Mouse (Mus musculus) adrenal gland, postnatal 0 days (tissue): ENCODE data around the gene Mea1. TPM values are rescaled to one million over a fixed set of nuclear protein-coding genes. Genes with fewer than 3 reads are reported as not detected.

ENCODE experiments used
- polyA plus RNA-seq: library from polyadenylated mRNA; unstranded; fragments of >200 nt; fragmentation: Nextera tagmentation; extraction: Ambion mirVana; gene quantifications from 2 replicates; pipeline ENCODE4 v1.2.1, GENCODE M21; 2015

The Mea1 gene
- 148 and 198 TPM in 2 replicates for polyA plus RNA-seq

DNA sequence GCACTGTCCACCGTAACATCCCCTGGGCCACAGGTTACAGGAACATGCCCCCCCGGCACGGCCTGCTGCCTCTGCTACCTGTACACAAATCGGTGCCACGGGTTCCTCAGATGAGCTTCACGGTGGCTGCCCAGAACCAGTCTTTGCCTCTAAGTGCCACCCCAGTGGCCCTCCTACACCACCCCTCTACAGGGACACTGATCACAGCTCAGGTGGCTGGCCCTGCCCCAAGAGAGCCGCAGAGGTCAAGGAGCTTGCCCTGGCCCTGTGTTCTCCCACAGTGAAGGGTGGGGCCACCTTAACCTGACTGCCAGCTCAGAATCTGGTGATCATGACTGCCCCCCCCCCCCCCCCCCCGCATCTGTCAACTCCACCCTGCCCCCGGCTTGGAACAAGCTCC is at the start of gene Mea1:
TSS of gene Mea1 (plus strand) at position 378 of the 400 bp plus-strand sequence.

DNA sequence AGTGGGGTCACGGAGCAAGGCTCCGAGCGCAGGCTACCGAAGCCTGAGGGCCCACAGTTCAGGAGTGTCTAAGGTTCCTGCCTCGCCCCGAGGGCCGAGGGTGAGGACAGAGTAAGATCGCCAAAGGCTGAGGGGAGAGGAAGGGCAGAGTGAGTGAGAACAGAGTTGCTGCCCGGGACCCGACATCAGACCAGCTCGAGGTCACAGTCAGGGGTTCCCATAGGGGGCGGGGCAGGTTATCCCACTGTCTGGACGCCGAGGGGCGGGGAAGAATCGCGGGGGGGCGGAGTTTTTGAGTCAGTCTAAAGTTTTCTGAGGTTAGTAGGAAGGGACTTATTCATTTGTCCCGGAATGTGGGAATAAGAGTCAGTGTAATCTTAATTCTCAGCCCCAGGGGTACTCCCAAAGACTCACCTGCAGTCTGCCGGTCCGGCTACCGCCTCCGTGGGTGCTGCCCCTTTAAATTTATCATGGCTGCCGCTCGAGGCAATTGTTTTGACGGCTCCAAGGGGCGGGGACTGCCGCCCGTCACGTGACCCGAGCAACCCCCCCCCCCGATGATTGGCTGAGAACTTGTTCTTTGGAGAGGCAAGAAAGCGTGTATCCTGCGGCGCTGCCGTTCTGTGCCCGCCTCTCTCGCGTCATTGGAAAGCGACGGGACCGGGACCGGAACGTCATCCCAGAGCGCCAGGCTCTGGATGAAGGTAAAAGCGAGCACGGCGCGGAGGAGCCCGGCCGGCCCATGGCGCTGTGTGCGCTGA is 32.9 kb upstream of the Mea1 start, which contains the start of the genes Klc4 and Mrpl2:
TSS of gene Klc4 (minus strand) at position 462 of the 761 bp plus-strand sequence.
TSS of gene Mrpl2 (plus strand) at position 669 of the 761 bp plus-strand sequence.

DNA sequence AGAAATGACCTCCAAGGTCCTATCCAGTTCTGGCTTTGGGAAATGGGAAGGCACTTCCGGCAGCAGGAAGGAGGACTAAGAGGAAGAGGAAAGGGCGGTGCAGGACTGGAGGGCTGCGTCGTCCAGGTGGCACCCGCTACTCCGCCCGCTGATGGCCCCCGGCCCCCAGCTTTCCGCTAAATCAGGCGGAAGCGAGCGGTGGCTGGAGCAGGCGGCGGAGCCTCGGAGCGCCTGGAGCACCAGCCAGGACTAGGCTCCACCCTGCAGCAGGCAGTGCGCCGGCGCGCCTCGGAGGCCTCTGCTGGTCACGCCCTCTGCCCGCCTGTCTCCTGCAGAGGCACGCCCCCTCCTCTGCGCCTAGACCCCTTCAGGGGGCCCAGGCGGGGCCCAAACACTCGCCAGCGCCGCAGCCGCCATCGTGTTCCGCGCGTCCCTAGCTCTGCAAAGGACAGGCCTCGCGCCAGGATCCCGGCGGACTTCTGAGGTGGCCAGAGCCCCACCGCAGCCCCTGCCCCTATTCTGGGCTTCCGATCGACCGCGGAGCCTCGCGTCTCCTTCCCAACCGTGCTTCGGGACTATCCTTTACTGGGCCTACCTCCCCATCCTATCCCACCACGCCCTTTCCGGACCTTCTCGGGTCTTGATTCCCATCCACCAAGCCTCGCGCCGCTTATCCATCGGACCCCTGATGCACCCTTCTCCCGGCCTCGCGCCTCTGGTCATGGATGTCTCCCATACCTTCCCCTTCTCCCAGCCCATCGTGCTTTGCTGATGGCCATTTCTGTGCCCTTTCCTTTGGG is 28.2 kb upstream of the Mea1 start, which contains the start of gene Cul7:
TSS of gene Cul7 (plus strand) at position 106 of the 800 bp plus-strand sequence.

DNA sequence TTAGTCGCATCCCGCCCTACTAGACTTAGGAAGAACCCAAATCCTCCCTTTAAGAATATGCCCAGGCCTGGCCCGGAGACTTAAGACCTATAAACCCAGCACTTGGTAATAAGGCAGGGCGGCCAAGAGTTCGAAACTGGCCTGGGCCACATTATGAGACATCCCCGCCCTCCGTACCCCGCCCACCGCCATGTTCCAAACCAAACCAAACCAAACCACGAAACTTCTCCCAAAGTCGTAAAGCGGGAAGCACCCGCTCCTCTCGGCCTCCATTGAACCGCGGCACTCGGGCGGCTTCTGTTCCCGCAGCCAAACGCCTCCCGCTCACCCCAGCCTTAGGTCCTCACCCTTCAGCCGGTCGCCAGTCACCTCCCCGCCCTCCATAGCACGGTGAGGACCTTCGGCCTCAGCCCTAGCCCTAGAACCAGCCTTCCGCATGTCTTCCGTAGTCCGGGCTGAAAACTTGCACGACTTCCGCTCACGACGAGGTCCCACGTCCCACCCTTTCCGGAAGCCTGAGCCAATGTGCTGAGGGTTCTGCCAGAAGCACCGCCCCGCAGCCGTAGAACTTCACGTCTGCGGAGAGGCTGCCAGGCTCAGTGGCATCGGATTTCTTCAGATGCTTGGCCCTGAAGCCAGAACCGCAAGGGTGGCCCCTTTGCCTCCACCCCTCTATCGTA is 4.6 kb upstream of the Mea1 start, which contains the start of gene Rrp36:
TSS of gene Rrp36 (minus strand) at position 503 of the 680 bp plus-strand sequence.

DNA sequence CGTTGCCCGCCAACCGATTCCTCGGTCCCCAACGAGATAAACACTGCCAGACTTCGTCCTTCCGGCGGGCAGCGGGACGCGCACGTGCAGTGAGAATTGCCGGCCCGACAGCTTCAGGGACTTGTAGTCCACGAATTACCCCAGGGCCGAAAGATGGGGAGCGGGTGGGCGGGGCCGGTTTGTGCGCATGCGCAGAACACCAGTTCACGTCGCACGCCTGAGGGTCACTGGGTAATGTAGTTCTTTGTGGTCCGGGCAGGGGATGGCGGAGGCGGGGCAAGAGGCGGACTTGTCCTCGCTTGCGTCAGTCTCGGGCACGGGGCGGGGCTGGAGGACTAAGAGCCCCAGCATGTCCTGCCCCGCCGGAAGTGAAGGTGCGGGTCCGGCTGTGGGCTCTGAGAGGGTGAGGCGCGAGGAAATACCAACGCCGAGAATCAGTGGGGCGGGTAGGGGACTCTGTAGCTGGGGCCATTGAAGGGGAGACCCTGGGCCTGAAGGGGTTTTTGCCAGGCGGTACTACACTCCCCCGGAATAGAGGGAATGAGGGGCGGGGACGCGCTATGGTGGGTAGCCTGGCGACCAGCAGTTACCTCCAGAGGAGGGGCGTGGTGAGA is 2.3 kb downstream of the Mea1 start, which contains the start of gene Klhdc3:
TSS of gene Klhdc3 (minus strand) at position 155 of the 614 bp plus-strand sequence.

DNA sequence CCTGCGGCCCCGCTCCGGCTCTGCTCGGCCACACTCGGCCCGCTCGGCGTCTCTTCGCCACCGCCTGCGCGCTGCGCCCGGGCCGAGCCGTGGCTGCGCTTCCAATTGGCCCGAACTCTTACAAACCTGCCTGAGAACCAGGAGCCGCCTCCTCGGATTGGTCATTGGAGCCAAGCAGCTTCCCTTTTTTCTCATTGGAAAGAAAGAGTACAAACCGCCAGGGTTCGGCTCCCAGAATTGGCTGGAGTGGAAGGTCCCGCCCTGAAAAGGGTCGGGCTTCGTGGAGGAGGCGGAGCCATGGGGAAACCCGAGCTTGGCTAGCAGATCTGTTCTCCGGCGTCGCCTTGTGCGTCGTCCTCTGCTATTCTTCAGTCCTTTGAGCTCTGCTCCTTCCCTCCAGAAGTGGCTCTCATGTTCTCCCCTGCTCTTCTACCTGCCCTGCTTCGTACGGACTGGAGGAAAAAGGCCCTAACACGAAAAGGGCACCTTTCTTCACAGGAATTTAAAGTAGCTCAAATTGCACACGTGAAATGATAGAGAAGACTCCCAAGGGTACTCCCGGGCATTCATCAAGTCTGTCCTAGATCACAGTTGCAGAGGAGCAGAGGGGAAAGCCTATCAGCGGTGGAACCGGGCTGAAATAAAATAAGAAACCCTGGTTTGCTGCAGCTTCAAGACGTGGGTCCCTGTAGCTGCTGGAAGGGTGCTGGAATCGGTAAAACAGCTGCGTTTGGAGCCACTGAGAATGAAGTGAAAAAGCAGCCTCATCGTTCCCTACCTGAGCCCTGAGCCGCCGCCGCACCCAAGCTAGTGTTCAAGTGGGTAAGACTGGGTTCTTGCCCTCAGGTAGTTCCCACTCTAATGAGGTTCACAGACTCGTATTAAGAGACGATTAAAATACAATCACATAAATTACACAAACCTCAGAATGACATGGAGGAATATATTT is 26.6 kb downstream of the Mea1 start, which contains the start of gene Ppp2r5d:
TSS of gene Ppp2r5d (minus strand) at position 225 of the 949 bp plus-strand sequence.

DNA sequence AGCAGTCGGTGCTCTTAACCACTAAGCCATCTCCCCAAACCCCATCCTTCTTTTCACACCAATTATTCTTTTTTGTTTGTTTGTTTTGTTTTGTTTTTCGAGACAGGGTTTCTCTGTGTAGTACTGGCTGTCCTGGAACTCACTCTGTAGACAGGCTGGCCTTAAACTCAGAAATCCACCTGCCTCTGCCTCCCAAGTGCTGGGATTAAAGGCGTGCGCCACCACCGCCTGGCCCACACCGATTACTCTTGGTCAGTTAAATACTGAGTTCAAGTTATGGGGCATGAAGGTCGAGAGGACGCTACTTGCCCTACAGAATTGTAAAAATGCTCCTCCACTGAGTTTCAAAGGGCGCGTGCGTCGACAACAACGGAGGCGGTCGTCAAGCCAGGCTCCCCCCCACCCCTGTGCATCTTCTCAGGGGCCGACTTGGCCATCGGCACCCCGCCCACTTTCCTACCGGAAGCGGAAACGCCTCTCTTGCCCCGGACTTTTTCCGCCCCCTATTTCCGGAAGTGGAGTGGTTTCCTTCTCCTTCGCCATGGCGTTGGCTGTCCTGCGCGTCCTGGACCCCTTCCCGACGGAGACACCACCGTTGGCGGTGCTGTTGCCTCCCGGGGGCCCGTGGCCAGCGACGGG is 32.5 kb downstream of the Mea1 start, which contains the start of gene Pex6:
TSS of gene Pex6 (plus strand) at position 505 of the 639 bp plus-strand sequence.

DNA sequence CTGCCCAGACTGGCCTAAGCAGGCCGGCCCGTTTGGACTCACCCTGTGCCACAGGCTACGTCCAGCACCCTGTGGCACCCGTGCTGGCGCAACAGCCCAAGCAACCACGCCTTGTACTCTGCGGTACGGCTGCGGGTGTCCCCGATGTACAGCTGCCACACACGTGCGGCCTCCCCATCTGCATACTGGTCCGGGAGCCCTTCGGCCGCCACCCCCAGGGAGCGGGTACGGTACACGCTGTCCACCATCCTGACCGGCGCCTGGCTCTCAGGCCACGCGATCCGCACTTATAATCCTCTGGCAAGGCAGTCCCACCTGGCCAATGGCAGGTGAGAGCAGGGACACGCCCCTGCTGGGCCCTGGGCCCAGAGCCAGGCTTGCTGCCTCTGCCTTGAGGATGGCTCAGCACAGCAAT is 50.3 kb downstream of the Mea1 start, which contains the start of gene Gnmt:
TSS of gene Gnmt (minus strand) at position 265 of the 415 bp plus-strand sequence.

Other genes starting within 250 kb of the Mea1 start
- 1.6 TPM in 2 replicates for gene Crip3, start 249.9 kb upstream of the Mea1 start, polyA plus RNA-seq
- gene Slc22a7, start 240.3 kb upstream of the Mea1 start, polyA plus RNA-seq: 0.22 TPM in 1 of 2 replicates, not detected in the other
- gene Ttbk1, start 191.1 kb upstream of the Mea1 start, polyA plus RNA-seq: 0.52 and 1.7 TPM in 2 replicates
- gene Dnph1, start 182.1 kb upstream of the Mea1 start, polyA plus RNA-seq: 9.2 and 12.5 TPM in 2 replicates
- 5.8 and 6.3 TPM in 2 replicates for gene Cul9, start 132.4 kb upstream of the Mea1 start, polyA plus RNA-seq
- gene Srf, start 122.6 kb upstream of the Mea1 start, polyA plus RNA-seq: 2.0 and 4.1 TPM in 2 replicates
- 20.2 and 22.3 TPM in 2 replicates for gene Ptk7, start 49.3 kb upstream of the Mea1 start, polyA plus RNA-seq
- 21.7 and 29.3 TPM in 2 replicates for gene Klc4, start 32.8 kb upstream of the Mea1 start, polyA plus RNA-seq
- gene Mrpl2, start 32.6 kb upstream of the Mea1 start, polyA plus RNA-seq: 91.3 and 138 TPM in 2 replicates
- 22.6 and 24.3 TPM in 2 replicates for gene Cul7, start 28.5 kb upstream of the Mea1 start, polyA plus RNA-seq
- gene Rrp36, start 4.4 kb upstream of the Mea1 start, polyA plus RNA-seq: 41.4 and 55.1 TPM in 2 replicates
- gene Klhdc3, start 2.1 kb downstream of the Mea1 start, polyA plus RNA-seq: 82.8 and 111 TPM in 2 replicates
- 32.7 and 36.4 TPM in 2 replicates for gene Ppp2r5d, start 26.3 kb downstream of the Mea1 start, polyA plus RNA-seq
- 21.2 and 30.3 TPM in 2 replicates for gene Pex6, start 32.7 kb downstream of the Mea1 start, polyA plus RNA-seq
- 15.0 and 25.6 TPM in 2 replicates for gene Gnmt, start 50.4 kb downstream of the Mea1 start, polyA plus RNA-seq
- 40.2 and 56.1 TPM in 2 replicates for gene Cnpy3, start 73.4 kb downstream of the Mea1 start, polyA plus RNA-seq
- gene Ptcra, start 84.9 kb downstream of the Mea1 start, polyA plus RNA-seq: 0.13 and 0.14 TPM in 2 replicates
- gene 2310039H08Rik, start 93.8 kb downstream of the Mea1 start, polyA plus RNA-seq: 150 and 176 TPM in 2 replicates
- gene Rpl7l1, start 103.9 kb downstream of the Mea1 start, polyA plus RNA-seq: 80.6 and 93.1 TPM in 2 replicates
- gene Bicral, start 179.7 kb downstream of the Mea1 start, polyA plus RNA-seq: 3.5 and 4.2 TPM in 2 replicates
- 62.1 and 65.4 TPM in 2 replicates for gene Tbcc, start 211.9 kb downstream of the Mea1 start, polyA plus RNA-seq
- gene Prph2, start 231.7 kb downstream of the Mea1 start, polyA plus RNA-seq: not detected in 2 replicates